Mouse (Mus musculus) liver, embryonic 12.5 days (tissue): ENCODE measurements around the gene Incenp. TPM values are rescaled to one million over a fixed set of nuclear protein-coding genes. Genes with fewer than 3 reads are reported as not detected.
"Not testable (repeated sequence)": the region's sequence is repeated elsewhere in the genome, so short reads cannot be mapped to it uniquely, and the experiment has no call there.

Experiments used
- ATAC-seq: fragments of 200-750 bp; cut with Nextera tagmentation; 2 replicates; pipeline ENCODE4 v1.8.0; 2017; ENCODE audit warnings: moderate number of reproducible peaks, mild to moderate bottlenecking, moderate library complexity
- H3K27ac ChIP-seq: fragments of 300-500 bp; sonication (generic); 2 replicates; pipeline ENCODE4 v1.5.1; 2016; ENCODE audit warnings: mild to moderate bottlenecking
- H3K27me3 ChIP-seq: fragments of 300-500 bp; sonication (generic); replicated peaks from 2 replicates; pipeline ENCODE4 v1.6.1; 2016; ENCODE audit warnings: mild to moderate bottlenecking, moderate library complexity
- H3K36me3 ChIP-seq: fragments of 300-500 bp; sonication (generic); 2 replicates; pipeline ENCODE4 v1.6.1; 2016; ENCODE audit warnings: mild to moderate bottlenecking, moderate library complexity
- H3K4me1 ChIP-seq: fragments of 300-500 bp; sonication (generic); 2 replicates; pipeline ENCODE4 v1.6.1; 2016
- H3K4me2 ChIP-seq: fragments of 300-500 bp; sonication (generic); 2 replicates; pipeline ENCODE4 v1.6.1; 2016; ENCODE audit warnings: mild to moderate bottlenecking, moderate library complexity
- H3K4me3 ChIP-seq: fragments of 300-500 bp; sonication (generic); 2 replicates; pipeline ENCODE4 v1.5.1; 2016; ENCODE audit warnings: mild to moderate bottlenecking, moderate library complexity
- H3K9ac ChIP-seq: fragments of 300-500 bp; sonication (generic); 2 replicates; pipeline ENCODE4 v1.6.1; 2016; ENCODE audit warnings: mild to moderate bottlenecking, moderate library complexity
- H3K9me3 ChIP-seq: fragments of 300-500 bp; sonication (generic); replicated peaks from 2 replicates; pipeline ENCODE4 v1.6.1; 2016; ENCODE audit warnings: mild to moderate bottlenecking, moderate library complexity
- WGBS: fragments of 180-500 bp; shearing (Covaris S2); methylation state at CpG from one replicate; pipeline ENCODE4 v1.1.7; 2016; ENCODE audit not compliant: insufficient replicate concordance; 5-methylcytosine and 5-hydroxymethylcytosine counted together
- microRNA-seq: library from miRNA; unstranded; fragments of <30 nt; microRNA quantifications from one replicate; pipeline ENCODE4, GENCODE M21; 2017
- polyA plus RNA-seq: library from polyadenylated mRNA; unstranded; fragments of >200 nt; fragmentation: Nextera tagmentation; extraction: Ambion mirVana; gene quantifications from 2 replicates; pipeline ENCODE4 v1.2.1, GENCODE M21; 2016

Gene Incenp
- polyA plus RNA-seq, 1 experiment from 2014 or later = 157 TPM

GRCm38 (mm10) chr19:9864856-9865255 lies 34.5 kb downstream of the Incenp start:
- H3K4me2 ChIP-seq = no peak overlapping the region
- no peaks in the 10 kb centered on the region for H3K9me3 ChIP-seq
- H3K9ac ChIP-seq = no peak overlapping the region
- H3K4me1 ChIP-seq = no peaks in the 10 kb centered on the region
- H3K27me3 ChIP-seq = no peaks in the 10 kb centered on the region
- H3K36me3 ChIP-seq = peaks cover 11% of the 10 kb centered on the region
- ATAC-seq = no peak
- 77% methylated on average over 1 of the region's 1 CpGs for WGBS
- no peak overlapping the region for H3K27ac ChIP-seq
- H3K4me3 ChIP-seq = no peak overlapping the region

DNA sequence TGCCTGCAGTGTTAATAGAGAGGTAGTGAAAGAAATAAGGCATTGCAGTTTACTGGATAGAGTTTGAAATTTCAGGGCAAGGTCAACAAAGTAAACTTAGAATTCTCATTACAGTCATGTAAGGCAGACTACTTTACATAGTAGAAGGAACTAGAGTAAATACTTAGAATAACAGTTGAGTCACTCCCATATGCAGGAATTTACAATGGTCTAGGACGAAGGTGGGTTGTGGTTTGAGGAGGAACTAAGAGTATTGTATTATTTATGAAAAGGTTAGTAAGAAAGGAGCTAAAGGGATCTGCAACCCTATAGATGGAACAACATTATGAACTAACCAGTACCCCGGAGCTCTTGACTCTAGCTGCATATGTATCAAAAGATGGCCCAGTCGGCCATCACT lies 38.5 kb downstream of the Incenp start:
- not testable (repeated sequence) for H3K4me2 ChIP-seq, H3K4me1 ChIP-seq, H3K27me3 ChIP-seq, H3K4me3 ChIP-seq, H3K9me3 ChIP-seq, ATAC-seq, H3K9ac ChIP-seq, H3K27ac ChIP-seq, H3K36me3 ChIP-seq
- WGBS = 83% methylated on average over 2 of the region's 3 CpGs

GRCm38 (mm10) chr19:9849368-9850075 lies 49.8 kb downstream of the Incenp start:
- WGBS = 49% methylated on average over 3 of the region's 3 CpGs

GRCm38 (mm10) chr19:9847262-9847661 lies 52.1 kb downstream of the Incenp start, which contains the start of gene Scgb2a2:
Gene Scgb2a2, plus strand, starts transcription at chr19:9847562.
- H3K27me3 ChIP-seq = peaks cover 6% of the 10 kb centered on the region; the same call in 1 of the 2 replicates
- no peak within 1 kb of the TSS for H3K27ac ChIP-seq
- no peaks in the 10 kb centered on the region for H3K36me3 ChIP-seq
- H3K4me3 ChIP-seq = no peak within 1 kb of the TSS
- WGBS = 54% methylated on average over 2 of the region's 2 CpGs
- H3K9ac ChIP-seq = no peak within 1 kb of the TSS
- no peaks in the 10 kb centered on the region for H3K4me1 ChIP-seq
- no peak for ATAC-seq
- no peaks in the 10 kb centered on the region for H3K9me3 ChIP-seq
- H3K4me2 ChIP-seq = no peak within 1 kb of the TSS

More at GRCm38 (mm10) chr19:9849368-9850075, 49.8 kb downstream of the Incenp start:
- not testable (repeated sequence) for H3K36me3 ChIP-seq, H3K9ac ChIP-seq, H3K27ac ChIP-seq, H3K4me2 ChIP-seq, H3K4me1 ChIP-seq, H3K9me3 ChIP-seq, H3K27me3 ChIP-seq, ATAC-seq, H3K4me3 ChIP-seq

GRCm38 (mm10) chr19:9837341-9837715 lies 62.0 kb downstream of the Incenp start:
- no peaks in the 10 kb centered on the region for H3K36me3 ChIP-seq
- no peak overlapping the region for H3K9ac ChIP-seq
- H3K4me2 ChIP-seq = 0 out of 2 replicates have a peak overlapping the region, but pooled peaks have one; percentile 12
- no peaks in the 10 kb centered on the region for H3K4me1 ChIP-seq
- no peaks in the 10 kb centered on the region for H3K27me3 ChIP-seq
- no peak for ATAC-seq
- no peak overlapping the region for H3K27ac ChIP-seq
- H3K4me3 ChIP-seq = no peak overlapping the region
- no peaks in the 10 kb centered on the region for H3K9me3 ChIP-seq
- WGBS = 43% methylated on average over 2 of the region's 2 CpGs

- WGBS = 15% methylated on average over 19 of the region's 21 CpGs
- peak; percentile 71 for ATAC-seq
- H3K27me3 ChIP-seq, H3K4me1 ChIP-seq, H3K9me3 ChIP-seq, H3K36me3 ChIP-seq, H3K27ac ChIP-seq, H3K9ac ChIP-seq: not testable (repeated sequence)
- Histone ChIP-seq H3K4me2 (peak overlapping the region; percentile 61), H3K4me3 (peak overlapping the region; percentile 44)
Observed at GRCm38 (mm10) chr19:9836581-9837340, 62.6 kb downstream of the Incenp start.

Small RNA genes lying within 50 kb of the gene (microRNA-seq; reads per million reads assigned to microRNA genes)
- gene Gm22369 (not detected), gene Gm24484 (not detected)

Other genes starting within 250 kb of the Incenp start
- gene Scgb2a2, start 52.0 kb downstream of the Incenp start, polyA plus RNA-seq = not detected in 2 replicates
- 5,199 and 5,262 TPM in 2 replicates for gene Fth1, start 81.0 kb upstream of the Incenp start, polyA plus RNA-seq
- 0.17 and 0.32 TPM in 2 replicates for gene Best1, start 102.1 kb upstream of the Incenp start, polyA plus RNA-seq
- gene Rab3il1, start 102.1 kb upstream of the Incenp start, polyA plus RNA-seq = 189 and 191 TPM in 2 replicates
- gene Fads3, start 142.0 kb upstream of the Incenp start, polyA plus RNA-seq = 6.9 and 10.0 TPM in 2 replicates
- gene Fads2, start 202.2 kb upstream of the Incenp start, polyA plus RNA-seq = 88.4 and 89.9 TPM in 2 replicates